Mouse (Mus musculus) midbrain, embryonic 10.5 days (tissue): ENCODE measurements at regions not wholly inside any gene's neighbourhood (a gene's known extent, or its start where the extent isn't known, plus 50 kb on each side); places are given as distances from the start of the nearest gene placed in this dataset.

Source experiments
- DNase-seq: peaks from one replicate; pipeline ENCODE4 v3.0.0-alpha.2; 2017; ENCODE audit warnings: low spot score
- H3K27ac ChIP-seq: fragments of 300-500 bp; sonication (generic); replicated peaks from 2 replicates; pipeline ENCODE4 v1.5.1; 2016; ENCODE audit warnings: mild to moderate bottlenecking
- H3K27me3 ChIP-seq: fragments of 300-500 bp; sonication (generic); 2 replicates; pipeline ENCODE4 v1.6.1; 2016; ENCODE audit warnings: low read depth, mild to moderate bottlenecking; ENCODE audit not compliant: poor library complexity, severe bottlenecking
- H3K36me3 ChIP-seq: fragments of 300-500 bp; sonication (generic); 2 replicates; pipeline ENCODE4 v1.6.1; 2016; ENCODE audit warnings: mild to moderate bottlenecking, moderate library complexity
- H3K4me1 ChIP-seq: fragments of 300-500 bp; sonication (generic); 2 replicates; pipeline ENCODE4 v1.6.1; 2016
- H3K4me3 ChIP-seq: fragments of 300-500 bp; sonication (generic); 2 replicates; pipeline ENCODE4 v1.5.1; 2016; ENCODE audit warnings: mild to moderate bottlenecking, moderate library complexity
- H3K9me3 ChIP-seq: fragments of 300-500 bp; sonication (generic); replicated peaks from 2 replicates; pipeline ENCODE4 v1.6.1; 2016; ENCODE audit warnings: mild to moderate bottlenecking
- WGBS: fragments of 180-500 bp; shearing (Covaris S2); methylation state at CpG from one replicate; pipeline ENCODE4 v1.1.7; 2016; 5-methylcytosine and 5-hydroxymethylcytosine counted together

GRCm38 (mm10) chr8:60372681-60373398, 130.2 kb downstream of the Gm10283 start:
- 87% methylated on average over 9 of the region's 9 CpGs for WGBS
- no peaks in the 10 kb centered on the region for H3K9me3 ChIP-seq
- H3K4me3 ChIP-seq = no peak overlapping the region
- DNase-seq = no peak
- H3K4me1 ChIP-seq = no peaks in the 10 kb centered on the region
- no peaks in the 10 kb centered on the region for H3K36me3 ChIP-seq
- no peaks in the 10 kb centered on the region for H3K27me3 ChIP-seq
- H3K27ac ChIP-seq = no peak overlapping the region

GRCm38 (mm10) chr8:60348291-60348690, 154.7 kb downstream of the Gm10283 start:
- 52% methylated on average over 2 of the region's 2 CpGs for WGBS
- Histone ChIP-seq H3K27me3 (no peaks in the 10 kb centered on the region), H3K27ac (no peak overlapping the region; the same call in 1 of the 2 replicates), H3K4me1 (peaks cover 23% of the 10 kb centered on the region), H3K9me3 (no peaks in the 10 kb centered on the region), H3K4me3 (no peak overlapping the region), H3K36me3 (no peaks in the 10 kb centered on the region)
- DNase-seq = peak; percentile 15

- H3K27me3 ChIP-seq = no peaks in the 10 kb centered on the region
- H3K4me1 ChIP-seq = peaks cover 23% of the 10 kb centered on the region
- H3K9me3 ChIP-seq = no peaks in the 10 kb centered on the region
- H3K4me3 ChIP-seq = no peak overlapping the region
- WGBS = 43% methylated on average over 6 of the region's 6 CpGs
- peak overlapping the region; percentile 28; the same call in 1 of the 2 replicates for H3K27ac ChIP-seq
- H3K36me3 ChIP-seq = no peaks in the 10 kb centered on the region
- DNase-seq = peak; percentile 25
Measured at GRCm38 (mm10) chr8:60345830-60346420, 157.1 kb downstream of the Gm10283 start.

- H3K27ac ChIP-seq = no peak overlapping the region
- no peak overlapping the region for H3K4me3 ChIP-seq
- H3K36me3 ChIP-seq = no peaks in the 10 kb centered on the region
- H3K4me1 ChIP-seq = no peaks in the 10 kb centered on the region
- DNase-seq = no peak
- no peaks in the 10 kb centered on the region for H3K9me3 ChIP-seq
- WGBS = 84% methylated on average over 3 of the region's 3 CpGs
- no peaks in the 10 kb centered on the region for H3K27me3 ChIP-seq
Measured at GRCm38 (mm10) chr8:60315478-60315877, 187.5 kb downstream of the Gm10283 start.

GRCm38 (mm10) chr8:60313977-60314854, 188.8 kb downstream of the Gm10283 start:
- H3K9me3 ChIP-seq = no peaks in the 10 kb centered on the region
- 76% methylated on average over 8 of the region's 8 CpGs for WGBS
- H3K27me3 ChIP-seq = no peaks in the 10 kb centered on the region
- H3K27ac ChIP-seq = no peak overlapping the region
- no peaks in the 10 kb centered on the region for H3K36me3 ChIP-seq
- no peak overlapping the region for H3K4me3 ChIP-seq
- H3K4me1 ChIP-seq = no peaks in the 10 kb centered on the region
- DNase-seq = no peak

- Histone ChIP-seq H3K9me3 (no peaks in the 10 kb centered on the region), H3K36me3 (no peaks in the 10 kb centered on the region), H3K4me1 (peaks cover 3% of the 10 kb centered on the region), H3K4me3 (no peak overlapping the region), H3K27ac (no peak overlapping the region), H3K27me3 (no peaks in the 10 kb centered on the region)
- WGBS = 70% methylated on average over 2 of the region's 2 CpGs
- DNase-seq = no peak
Measured at GRCm38 (mm10) chr8:60310136-60310535, 192.9 kb downstream of the Gm10283 start.

- Histone ChIP-seq H3K9me3 (no peaks in the 10 kb centered on the region), H3K4me1 (peaks cover 14% of the 10 kb centered on the region), H3K36me3 (no peaks in the 10 kb centered on the region), H3K27me3 (no peaks in the 10 kb centered on the region), H3K4me3 (no peak overlapping the region), H3K27ac (no peak overlapping the region)
- no peak for DNase-seq
- 93% methylated on average over 7 of the region's 7 CpGs for WGBS
Measured at GRCm38 (mm10) chr8:60301282-60301681, 201.7 kb downstream of the Gm10283 start.

- 64% methylated on average over 2 of the region's 2 CpGs for WGBS
- no peaks in the 10 kb centered on the region for H3K9me3 ChIP-seq
- no peak for DNase-seq
Measured at GRCm38 (mm10) chr8:60277211-60277801, 225.7 kb downstream of the Gm10283 start.

GRCm38 (mm10) chr8:60250341-60250740, 252.7 kb downstream of the Gm10283 start:
- H3K27me3 ChIP-seq = no peaks in the 10 kb centered on the region
- H3K9me3 ChIP-seq = no peaks in the 10 kb centered on the region
- 56% methylated on average over 6 of the region's 6 CpGs for WGBS
- peak; percentile 13 for DNase-seq
- H3K27ac ChIP-seq = peak overlapping the region; percentile 76
- no peak overlapping the region for H3K4me3 ChIP-seq
- peaks cover 25% of the 10 kb centered on the region for H3K4me1 ChIP-seq
- H3K36me3 ChIP-seq = no peaks in the 10 kb centered on the region

More at GRCm38 (mm10) chr8:60277211-60277801, 225.7 kb downstream of the Gm10283 start:
- H3K27me3 ChIP-seq = no peaks in the 10 kb centered on the region
- no peaks in the 10 kb centered on the region for H3K4me1 ChIP-seq
- H3K4me3 ChIP-seq = no peak overlapping the region
- H3K27ac ChIP-seq = no peak overlapping the region
- H3K36me3 ChIP-seq = no peaks in the 10 kb centered on the region

GRCm38 (mm10) chr8:60249704-60250103, 253.3 kb downstream of the Gm10283 start:
- Histone ChIP-seq H3K4me3 (no peak overlapping the region), H3K4me1 (peaks cover 25% of the 10 kb centered on the region), H3K36me3 (no peaks in the 10 kb centered on the region), H3K27me3 (no peaks in the 10 kb centered on the region), H3K27ac (peak overlapping the region; percentile 76; the same call in 1 of the 2 replicates), H3K9me3 (no peaks in the 10 kb centered on the region)
- WGBS = 15% methylated on average over 2 of the region's 2 CpGs
- DNase-seq = peak; percentile 45

- Histone ChIP-seq H3K27me3 (no peaks in the 10 kb centered on the region), H3K27ac (no peak overlapping the region), H3K4me3 (no peak overlapping the region), H3K36me3 (no peaks in the 10 kb centered on the region), H3K9me3 (no peaks in the 10 kb centered on the region), H3K4me1 (peaks cover 25% of the 10 kb centered on the region)
- DNase-seq = no peak
Measured at GRCm38 (mm10) chr8:60247601-60248000, 255.4 kb downstream of the Gm10283 start.

GRCm38 (mm10) chr8:60241366-60241765, 261.6 kb downstream of the Gm10283 start:
- H3K27ac ChIP-seq = no peak overlapping the region
- H3K27me3 ChIP-seq = no peaks in the 10 kb centered on the region
- H3K4me3 ChIP-seq = no peak overlapping the region
- 0 out of 2 replicates have a peak, but pooled peaks cover 2% of the 10 kb centered on the region for H3K9me3 ChIP-seq
- H3K4me1 ChIP-seq = no peaks in the 10 kb centered on the region
- no peak for DNase-seq
- H3K36me3 ChIP-seq = no peaks in the 10 kb centered on the region
